Mouse (Mus musculus) heart, adult 2 months (tissue): ENCODE data around the gene Ptpn6.

Source experiments
- CTCF ChIP-seq: fragments of 200-600 bp; IDR thresholded peaks from 2 replicates; pipeline ENCODE4 v1.8.1; 2022; ENCODE audit warnings: antibody characterized with exemption, mild to moderate bottlenecking, moderate library complexity
- POLR2A ChIP-seq: fragments of 200-500 bp; IDR thresholded peaks from 2 replicates; pipeline ENCODE4 v1.6.1; 2011; ENCODE audit warnings: mild to moderate bottlenecking, low read depth, low read length, control low read depth; ENCODE audit not compliant: insufficient read depth

DNA sequence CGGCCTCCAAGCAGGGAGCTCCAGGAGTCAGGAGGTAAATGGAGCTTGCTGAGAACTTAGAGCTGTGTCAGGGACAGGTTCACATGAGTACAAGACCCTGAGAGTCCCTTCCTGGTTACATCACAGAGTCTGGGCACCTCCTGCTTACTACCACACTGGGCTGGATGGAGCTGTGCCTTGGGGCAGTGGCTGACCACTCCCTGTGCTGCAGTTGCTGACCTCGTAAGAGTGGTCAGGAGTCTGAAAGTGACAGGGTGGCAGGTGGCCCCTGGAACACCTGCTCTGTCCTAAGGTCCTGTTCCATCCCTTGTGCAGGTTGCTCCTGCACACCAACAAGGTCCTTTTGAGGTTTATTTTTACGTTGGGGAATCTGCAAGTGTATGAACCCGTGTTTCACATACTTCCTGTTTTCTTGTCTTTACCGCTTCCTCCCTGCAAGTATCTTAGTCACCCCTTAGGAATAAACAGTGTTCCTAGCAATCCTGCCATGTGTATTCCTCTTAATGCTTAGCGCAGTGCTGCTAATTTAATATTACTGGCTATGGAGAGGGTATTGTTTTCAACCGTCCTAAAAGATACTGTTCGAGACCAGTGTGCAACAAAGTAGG, 50.3 kb downstream of the Ptpn6 start:
- TF ChIP-seq POLR2A = no peak
- TF ChIP-seq CTCF = no peak
